Mouse (Mus musculus): ENCODE measurements around the gene Hps4. TPM values are rescaled to one million over a fixed set of nuclear protein-coding genes. Genes with fewer than 3 reads are reported as not detected.
"Not testable (repeated sequence)": the region's sequence is repeated elsewhere in the genome, so short reads cannot be mapped to it uniquely, and the experiment has no call there.

Hps4 gene
- polyA plus RNA-seq, 1 experiment, result 66.3 TPM

- Histone ChIP-seq H3K27ac (ENCODE audit: insufficient read depth, low read depth, low read length) (no peak overlapping the region), H3K27me3 (ENCODE audit: control insufficient read depth, insufficient read depth, low read length) (no peaks in the 10 kb centered on the region), H3K4me1 (ENCODE audit: control insufficient read depth, insufficient read depth, insufficient read length, low read length) (no peaks in the 10 kb centered on the region), H3K36me3 (ENCODE audit: control insufficient read depth, insufficient read depth, low read length) (peaks cover 43% of the 10 kb centered on the region), H3K4me3 (ENCODE audit: low read depth, low read length) (no peak overlapping the region)
- WGBS, result 84% methylated on average over 11 of the region's 11 CpGs
- no peak for TF ChIP-seq POLR2A (IDR thresholded peaks at IDR 0.05; ENCODE audit: low read depth, low read length)
- TF ChIP-seq CTCF (IDR thresholded peaks at IDR 0.05; ENCODE audit: extremely low read depth, insufficient read length, insufficient replicate concordance, low read depth, low read length), result no peak
These were observed 29.5 kb upstream of the Hps4 start for GRCm38 (mm10) chr5:112313222-112313885.

- no peak overlapping the region for H3K27ac ChIP-seq (ENCODE audit: insufficient read depth, low read depth, low read length)
These were observed 26.4 kb upstream of the Hps4 start for GRCm38 (mm10) chr5:112316468-112316867.

GRCm38 (mm10) chr5:112317328-112317727 is 25.6 kb upstream of the Hps4 start:
- TF ChIP-seq POLR2A (IDR thresholded peaks at IDR 0.05; ENCODE audit: low read depth, low read length) (no peak), CTCF (IDR thresholded peaks at IDR 0.05; ENCODE audit: extremely low read depth, insufficient read length, insufficient replicate concordance, low read depth, low read length) (no peak)
- 12% methylated on average over 5 of the region's 5 CpGs for WGBS
- no peak overlapping the region for H3K4me3 ChIP-seq (ENCODE audit: low read depth, low read length)

More at GRCm38 (mm10) chr5:112316468-112316867, 26.4 kb upstream of the Hps4 start:
- Histone ChIP-seq H3K36me3 (ENCODE audit: control insufficient read depth, insufficient read depth, low read length) (peaks cover 19% of the 10 kb centered on the region), H3K4me3 (ENCODE audit: low read depth, low read length) (no peak overlapping the region), H3K4me1 (ENCODE audit: control insufficient read depth, insufficient read depth, insufficient read length, low read length) (no peaks in the 10 kb centered on the region), H3K27me3 (ENCODE audit: control insufficient read depth, insufficient read depth, low read length) (no peaks in the 10 kb centered on the region)
- 85% methylated on average over 5 of the region's 5 CpGs for WGBS
- TF ChIP-seq CTCF (IDR thresholded peaks at IDR 0.05; ENCODE audit: extremely low read depth, insufficient read length, insufficient replicate concordance, low read depth, low read length), result no peak
- TF ChIP-seq POLR2A (IDR thresholded peaks at IDR 0.05; ENCODE audit: low read depth, low read length), result no peak

GRCm38 (mm10) chr5:112319343-112319742 is 23.5 kb upstream of the Hps4 start:
- not testable (repeated sequence) for H3K4me1 ChIP-seq (ENCODE audit: control insufficient read depth, insufficient read depth, insufficient read length, low read length); H3K27ac ChIP-seq (ENCODE audit: insufficient read depth, low read depth, low read length); H3K36me3 ChIP-seq (ENCODE audit: control insufficient read depth, insufficient read depth, low read length); H3K4me3 ChIP-seq (ENCODE audit: low read depth, low read length); H3K27me3 ChIP-seq (ENCODE audit: control insufficient read depth, insufficient read depth, low read length)
- 56% methylated on average over 2 of the region's 2 CpGs for WGBS

More at GRCm38 (mm10) chr5:112317328-112317727, 25.6 kb upstream of the Hps4 start:
- no peaks in the 10 kb centered on the region for H3K27me3 ChIP-seq (ENCODE audit: control insufficient read depth, insufficient read depth, low read length)
- H3K4me1 ChIP-seq (ENCODE audit: control insufficient read depth, insufficient read depth, insufficient read length, low read length), result no peaks in the 10 kb centered on the region
- H3K36me3 ChIP-seq (ENCODE audit: control insufficient read depth, insufficient read depth, low read length), result peaks cover 16% of the 10 kb centered on the region
- no peak overlapping the region for H3K27ac ChIP-seq (ENCODE audit: insufficient read depth, low read depth, low read length)

GRCm38 (mm10) chr5:112320379-112320778 is 22.5 kb upstream of the Hps4 start:
- no peak overlapping the region for H3K4me3 ChIP-seq (ENCODE audit: low read depth, low read length)
- no peak overlapping the region for H3K27ac ChIP-seq (ENCODE audit: insufficient read depth, low read depth, low read length)
- TF ChIP-seq CTCF (IDR thresholded peaks at IDR 0.05; ENCODE audit: extremely low read depth, insufficient read length, insufficient replicate concordance, low read depth, low read length) (no peak), POLR2A (IDR thresholded peaks at IDR 0.05; ENCODE audit: low read depth, low read length) (no peak)
- H3K4me1 ChIP-seq (ENCODE audit: control insufficient read depth, insufficient read depth, insufficient read length, low read length), result peaks cover 3% of the 10 kb centered on the region
- no peaks in the 10 kb centered on the region for H3K27me3 ChIP-seq (ENCODE audit: control insufficient read depth, insufficient read depth, low read length)
- 60% methylated on average over 5 of the region's 5 CpGs for WGBS
- peaks cover 2% of the 10 kb centered on the region; the same call in 1 of the 2 replicates for H3K36me3 ChIP-seq (ENCODE audit: control insufficient read depth, insufficient read depth, low read length)

GRCm38 (mm10) chr5:112320936-112321335 is 21.9 kb upstream of the Hps4 start:
- H3K27ac ChIP-seq (ENCODE audit: insufficient read depth, low read depth, low read length), result no peak overlapping the region
- H3K4me1 ChIP-seq (ENCODE audit: control insufficient read depth, insufficient read depth, insufficient read length, low read length), result peaks cover 5% of the 10 kb centered on the region
- no peak for TF ChIP-seq POLR2A (IDR thresholded peaks at IDR 0.05; ENCODE audit: low read depth, low read length)
- no peak for TF ChIP-seq CTCF (IDR thresholded peaks at IDR 0.05; ENCODE audit: extremely low read depth, insufficient read length, insufficient replicate concordance, low read depth, low read length)
- H3K36me3 ChIP-seq (ENCODE audit: control insufficient read depth, insufficient read depth, low read length), result no peaks in the 10 kb centered on the region
- WGBS, result 62% methylated on average over 6 of the region's 6 CpGs
- no peaks in the 10 kb centered on the region for H3K27me3 ChIP-seq (ENCODE audit: control insufficient read depth, insufficient read depth, low read length)
- no peak overlapping the region for H3K4me3 ChIP-seq (ENCODE audit: low read depth, low read length)

- Histone ChIP-seq H3K27ac (ENCODE audit: insufficient read depth, low read depth, low read length) (no peak overlapping the region), H3K4me1 (ENCODE audit: control insufficient read depth, insufficient read depth, insufficient read length, low read length) (peaks cover 5% of the 10 kb centered on the region), H3K4me3 (ENCODE audit: low read depth, low read length) (no peak overlapping the region), H3K27me3 (ENCODE audit: control insufficient read depth, insufficient read depth, low read length) (no peaks in the 10 kb centered on the region), H3K36me3 (ENCODE audit: control insufficient read depth, insufficient read depth, low read length) (no peaks in the 10 kb centered on the region)
- TF ChIP-seq CTCF (IDR thresholded peaks at IDR 0.05; ENCODE audit: extremely low read depth, insufficient read length, insufficient replicate concordance, low read depth, low read length), result no peak
- no peak for TF ChIP-seq POLR2A (IDR thresholded peaks at IDR 0.05; ENCODE audit: low read depth, low read length)
- WGBS, result 79% methylated on average over 4 of the region's 4 CpGs
These were observed 21.5 kb upstream of the Hps4 start for GRCm38 (mm10) chr5:112321376-112321775.

Data from small intestine, adult 2 months (tissue).